Mouse (Mus musculus): ENCODE measurements around the gene Slc7a14.

DNA sequence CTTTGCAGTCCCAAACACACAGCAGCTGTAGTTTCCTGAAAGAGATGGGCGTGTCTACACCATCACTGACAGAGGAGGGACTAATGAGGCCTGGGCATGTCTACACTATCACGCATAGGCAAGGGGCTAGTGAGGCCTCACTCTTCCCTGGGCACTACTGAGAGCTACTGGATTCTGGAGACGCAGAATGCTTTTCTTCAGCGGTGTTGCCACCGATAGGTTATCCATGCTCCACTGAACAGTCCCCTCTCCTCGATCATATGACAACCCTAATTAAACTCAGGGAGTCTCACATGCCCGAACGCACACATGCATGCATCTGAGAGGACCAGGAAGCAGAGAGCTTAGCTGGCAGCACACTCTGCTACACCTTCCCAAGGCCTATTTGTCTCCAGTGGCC lies 69.3 kb downstream of the Slc7a14 start:
- no peak for TF ChIP-seq CTCF (IDR thresholded peaks at IDR 0.05; ENCODE audit: low read depth)
- TF ChIP-seq EP300 (IDR thresholded peaks at IDR 0.05; ENCODE audit: low read depth), result no peak
